Mouse (Mus musculus): ENCODE results near the gene Crhr2.

Gene Crhr2

DNA sequence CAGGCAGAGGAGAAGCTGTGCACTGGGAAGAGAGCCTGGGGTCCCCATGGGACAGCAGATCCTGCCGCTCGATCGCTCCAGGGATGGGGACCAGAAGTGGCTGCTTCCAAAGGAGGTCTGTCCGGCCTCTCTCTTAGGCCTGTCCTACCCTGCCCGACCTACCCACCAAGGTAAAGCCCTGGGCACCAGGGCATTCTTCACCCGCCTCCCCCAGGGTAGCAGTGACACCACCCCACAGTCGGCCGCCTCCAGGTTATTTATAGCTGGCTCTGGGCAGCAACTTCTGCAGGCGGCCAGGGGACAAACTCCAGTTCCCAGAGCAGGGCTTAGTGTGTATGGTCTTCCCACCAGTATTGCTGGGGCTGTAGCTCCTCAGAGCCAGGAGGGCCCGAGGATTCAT lies at the start of gene Crhr2:
Gene Crhr2 (minus strand): TSS at position 223 of the 400 bp plus-strand sequence.
- DNase-seq (ENCODE audit: low spot score): no peak

DNA sequence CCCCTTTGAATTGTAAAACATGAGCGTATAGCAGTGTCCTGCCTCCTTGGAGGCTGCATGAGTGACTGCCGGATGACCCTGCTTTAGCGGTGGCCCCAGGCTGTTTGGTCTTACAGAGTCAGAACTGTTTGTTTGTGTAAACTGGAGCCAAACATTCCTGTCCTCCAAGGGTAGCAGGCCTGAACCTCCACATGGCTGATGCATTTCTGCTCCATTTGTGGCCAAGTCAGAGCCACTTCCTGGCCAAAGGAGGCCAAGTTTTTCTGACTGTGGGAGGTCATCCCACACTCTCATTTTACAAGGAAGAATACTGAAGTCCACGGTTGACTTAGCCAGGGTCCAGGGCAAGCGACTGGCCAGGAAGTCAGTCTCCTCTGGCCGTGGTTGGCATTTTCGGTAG lies 46.7 kb upstream of the Crhr2 start:
- no peak for DNase-seq (ENCODE audit: low spot score)

DNA sequence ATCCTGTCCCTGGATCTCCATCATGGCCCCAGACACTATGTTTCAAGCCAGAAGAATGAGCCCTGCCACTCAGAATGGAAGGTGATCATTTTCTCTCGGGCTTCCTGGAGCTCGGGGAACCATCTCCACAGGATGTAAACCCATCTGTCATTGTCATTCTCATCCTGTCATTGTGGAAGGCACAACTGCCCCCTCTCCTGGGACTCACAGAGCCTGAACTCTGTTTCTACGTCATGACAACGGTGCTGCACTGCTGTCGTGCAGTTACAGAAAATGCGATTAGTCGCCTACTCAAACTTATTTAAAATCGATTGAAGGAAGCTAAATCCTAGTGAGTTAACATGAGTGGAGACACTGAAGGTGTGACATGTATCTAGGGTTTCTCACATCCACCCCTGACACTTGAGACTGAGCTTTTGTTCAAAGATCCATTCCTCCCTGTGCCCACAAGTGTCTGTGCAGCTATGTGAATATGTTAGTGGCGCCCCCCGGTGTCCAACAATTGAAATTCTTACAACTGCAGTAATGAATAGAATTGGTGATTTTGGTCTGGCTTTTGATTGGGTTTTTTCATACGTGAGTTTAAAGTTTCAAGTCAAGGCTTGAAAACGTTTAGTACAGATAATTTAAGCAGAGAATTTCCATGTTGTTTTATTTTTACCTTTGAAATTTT lies 44.4 kb upstream of the Crhr2 start:
- DNase-seq (ENCODE audit: low spot score): no peak

DNA sequence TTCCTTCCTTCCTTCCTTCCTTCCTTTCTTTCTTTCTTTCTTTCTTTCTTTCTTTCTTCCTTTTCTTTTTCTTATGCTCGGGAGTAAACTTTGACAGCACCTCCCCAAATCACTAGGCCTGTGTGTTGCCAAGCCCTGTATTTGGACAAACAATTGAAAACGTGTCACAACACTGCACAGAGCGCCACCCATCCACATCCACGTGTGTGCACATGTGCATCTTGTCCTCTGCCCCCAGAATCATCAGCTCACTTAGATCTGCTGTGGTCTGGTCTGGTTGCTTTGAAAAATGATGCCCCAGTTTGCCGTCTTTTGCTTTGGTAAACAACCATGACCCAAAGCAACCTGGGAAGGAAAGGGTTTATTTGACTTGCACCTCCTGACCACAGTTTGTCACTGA lies 43.1 kb upstream of the Crhr2 start:
- DNase-seq (ENCODE audit: low spot score): no peak

DNA sequence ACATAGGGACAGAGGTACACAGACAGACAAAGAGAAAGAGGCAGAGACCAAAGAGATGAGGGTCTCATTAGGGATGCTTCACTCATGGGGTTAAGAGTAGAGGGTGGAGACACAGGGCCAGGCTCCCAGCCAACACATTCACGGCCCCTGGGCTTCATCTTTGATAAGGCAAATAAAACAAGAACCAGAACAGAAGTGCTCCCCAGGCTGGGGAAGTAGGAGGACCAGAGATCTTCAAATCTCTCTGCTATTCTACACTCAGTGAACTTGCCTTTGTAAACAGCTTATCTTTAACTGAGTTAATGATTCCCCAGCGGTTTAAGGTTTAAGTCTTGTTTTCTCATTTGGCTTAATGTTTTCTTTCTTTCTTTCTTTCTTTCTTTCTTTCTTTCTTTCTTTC lies 42.6 kb upstream of the Crhr2 start:
- no peak for DNase-seq (ENCODE audit: low spot score)

DNA sequence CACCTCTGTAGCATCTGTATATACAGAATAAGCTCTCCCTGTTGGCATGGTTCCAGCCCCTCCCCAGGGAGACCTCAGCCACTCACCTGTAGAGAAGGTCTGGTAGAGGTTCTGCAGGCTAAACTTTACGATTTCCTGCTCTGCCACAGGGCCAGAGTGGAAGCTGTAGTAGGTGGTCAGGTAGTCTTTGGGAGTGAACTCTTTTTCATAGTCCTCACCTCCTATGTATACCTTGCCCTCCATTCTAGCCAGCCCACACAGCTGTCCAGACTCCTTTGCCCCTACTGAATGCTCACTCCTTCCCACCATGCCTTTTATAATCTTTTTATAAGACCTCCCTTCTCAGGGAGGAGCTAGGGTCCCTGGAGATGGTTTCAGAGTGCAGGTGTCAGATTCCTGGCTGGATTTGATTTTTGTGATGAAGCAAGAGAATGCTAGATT lies 41.9 kb upstream of the Crhr2 start, which contains the start of gene Inmt:
Gene Inmt (minus strand): TSS at position 303 of the 441 bp plus-strand sequence.
- no peak for DNase-seq (ENCODE audit: low spot score)

DNA sequence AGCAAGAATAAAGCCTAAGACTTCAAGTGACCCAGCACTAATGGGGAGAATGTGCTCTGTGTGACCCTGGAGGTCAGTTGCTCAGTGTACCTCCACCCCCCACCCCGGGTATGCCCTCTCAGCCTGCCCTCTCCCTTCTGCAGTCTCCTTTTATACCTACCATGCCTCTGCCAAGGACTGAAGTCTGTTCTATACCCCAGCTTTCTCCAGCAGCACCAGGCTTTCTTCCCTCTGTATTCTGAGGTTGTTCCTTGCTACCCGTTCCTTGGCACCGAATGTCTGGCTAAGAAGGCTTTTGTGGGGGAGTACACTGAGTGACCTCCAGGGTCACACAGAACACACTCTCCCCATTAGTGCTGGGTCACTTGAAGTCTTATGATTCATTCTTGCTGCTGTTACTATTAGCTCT lies 41.1 kb upstream of the Crhr2 start:
- no peak for DNase-seq (ENCODE audit: low spot score)

DNA sequence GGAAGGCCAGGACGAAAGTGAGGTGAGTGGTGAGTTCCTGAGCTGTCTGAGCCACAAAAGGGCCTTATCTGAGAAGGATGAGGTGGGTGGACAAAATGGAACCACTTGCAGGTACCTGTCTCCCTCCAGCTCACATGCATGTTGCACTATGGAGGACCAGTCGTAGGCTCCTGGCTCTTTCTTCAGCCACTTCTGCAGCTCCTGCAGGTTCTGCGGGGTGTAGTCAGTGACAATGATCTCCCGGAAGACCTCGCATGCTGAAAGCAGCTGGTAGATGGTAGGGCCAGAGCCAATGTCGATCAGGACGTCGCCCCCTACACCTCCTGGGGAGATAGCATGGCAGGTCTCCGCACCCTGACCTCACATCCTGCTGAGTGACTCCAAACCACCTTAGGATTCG lies 40.4 kb upstream of the Crhr2 start:
- no peak for DNase-seq (ENCODE audit: low spot score)

DNA sequence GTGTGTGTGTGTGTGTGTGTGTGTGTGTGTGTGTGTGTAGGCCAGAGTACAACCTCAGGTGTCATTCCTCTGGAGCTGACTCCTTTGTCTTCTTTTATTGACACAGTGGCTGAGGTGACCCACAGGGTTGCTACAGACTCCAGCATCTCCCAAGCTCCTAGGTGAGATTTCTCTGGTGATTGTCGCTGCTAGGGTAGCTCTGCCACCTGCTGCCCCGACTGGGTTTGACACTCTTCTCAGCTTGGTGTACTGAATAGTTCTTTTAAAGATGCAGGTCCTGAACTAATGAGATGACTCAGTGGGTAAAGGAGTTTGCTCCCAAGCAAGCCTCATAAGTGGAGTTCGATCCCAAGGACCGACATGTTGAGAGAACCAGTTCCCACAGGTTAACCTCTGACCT lies 38.8 kb upstream of the Crhr2 start:
- no peak for DNase-seq (ENCODE audit: low spot score)

DNA sequence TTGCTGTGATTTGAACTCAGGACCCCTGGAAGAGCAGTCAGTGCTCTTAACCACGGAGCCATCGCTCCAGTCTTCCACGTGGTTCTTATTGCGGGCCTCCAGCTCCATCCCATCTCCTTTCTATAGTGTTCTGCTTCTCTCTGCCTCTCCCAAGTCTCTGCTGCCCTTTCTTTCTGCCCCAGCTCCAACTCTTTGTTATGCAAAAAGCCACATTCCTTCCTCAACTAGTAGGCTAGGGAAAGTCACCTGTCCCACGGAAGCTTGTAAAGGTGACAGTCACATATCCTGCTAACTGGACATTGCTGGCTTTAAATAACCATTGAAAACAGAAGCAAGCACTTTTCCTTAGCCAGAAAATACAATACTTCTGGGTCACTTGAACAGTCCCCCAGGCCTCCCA lies 37.0 kb upstream of the Crhr2 start:
- DNase-seq (ENCODE audit: low spot score): no peak

DNA sequence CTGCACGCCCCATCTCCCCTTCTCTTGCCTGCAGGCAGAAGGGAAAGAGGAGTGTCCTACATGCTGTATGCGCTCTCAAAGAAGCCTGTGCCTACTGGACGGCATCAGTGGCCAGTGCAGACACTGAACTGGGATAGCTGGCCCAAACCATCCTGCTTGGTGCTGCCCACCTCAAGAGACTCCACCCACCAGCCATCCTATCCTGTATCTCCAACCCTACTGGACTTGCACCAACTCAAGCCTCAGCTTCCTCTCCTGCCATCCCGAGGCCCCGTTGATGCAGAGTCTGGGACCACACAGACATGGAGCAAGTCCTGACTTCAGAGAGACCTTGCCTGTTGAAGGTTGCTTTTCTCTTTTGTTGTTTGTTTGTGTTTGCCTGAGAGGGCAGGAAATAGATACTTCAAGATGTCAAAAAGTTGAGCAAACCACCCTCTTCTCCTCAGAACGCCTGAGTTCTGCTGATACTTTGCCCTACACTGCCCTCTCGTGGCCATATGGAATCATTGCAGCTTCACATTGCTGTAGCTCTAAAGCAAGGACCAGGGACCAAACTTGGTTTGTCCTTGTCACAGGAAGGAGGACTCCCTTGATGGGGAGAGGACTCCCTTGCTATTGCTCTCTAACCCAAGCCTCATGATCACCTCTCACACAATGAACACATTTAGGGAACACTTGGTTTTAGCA lies 34.1 kb upstream of the Crhr2 start:
- peak; percentile 70 for DNase-seq (ENCODE audit: low spot score)

DNA sequence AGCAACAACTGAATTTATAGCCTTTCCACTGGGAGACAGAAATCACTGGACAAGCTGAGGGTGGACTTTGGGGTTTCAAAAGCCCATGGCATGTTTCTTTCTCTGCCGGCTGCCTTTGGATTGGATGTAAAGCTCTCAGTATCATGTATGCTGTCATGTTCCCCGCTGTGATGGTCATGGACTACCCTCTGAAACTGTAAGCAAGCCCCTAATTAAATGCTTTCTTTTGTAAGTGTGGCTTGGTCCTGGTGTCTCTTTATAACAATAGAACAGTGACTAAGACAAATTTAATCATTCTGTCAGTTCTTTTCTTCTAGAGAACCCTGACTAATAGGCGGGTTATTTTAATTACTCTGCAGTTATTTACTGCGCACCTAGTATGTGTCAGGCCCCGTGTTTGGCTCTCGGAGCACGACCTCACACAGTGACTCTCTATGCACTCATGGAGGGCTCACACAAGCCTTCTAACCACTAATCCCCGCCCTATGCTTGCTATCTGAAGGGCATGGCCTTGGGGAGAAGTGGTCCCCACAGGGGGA lies 30.3 kb upstream of the Crhr2 start:
- DNase-seq (ENCODE audit: low spot score): no peak

DNA sequence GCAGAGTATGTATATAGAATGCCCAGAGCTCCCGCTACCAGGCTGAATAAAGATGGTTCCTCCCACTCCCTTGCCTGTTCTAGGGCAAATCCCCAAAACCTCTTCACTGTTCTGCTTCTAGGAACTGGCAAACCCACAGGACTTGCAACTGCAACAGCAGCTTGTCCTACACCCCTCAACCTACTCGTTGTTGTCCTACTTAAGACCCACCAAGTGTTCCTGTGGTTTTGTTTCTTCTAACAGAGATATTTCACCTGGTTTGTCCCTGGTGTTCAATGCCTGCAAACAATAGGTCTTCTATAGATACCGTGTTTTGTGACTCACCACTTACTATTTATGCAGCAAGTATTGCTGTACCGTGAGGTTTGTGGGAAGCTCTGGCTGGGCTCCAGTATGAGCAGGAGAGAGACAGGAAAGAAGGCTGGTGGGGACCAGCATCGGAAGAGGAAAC lies 28.5 kb upstream of the Crhr2 start:
- DNase-seq (ENCODE audit: low spot score): no peak

DNA sequence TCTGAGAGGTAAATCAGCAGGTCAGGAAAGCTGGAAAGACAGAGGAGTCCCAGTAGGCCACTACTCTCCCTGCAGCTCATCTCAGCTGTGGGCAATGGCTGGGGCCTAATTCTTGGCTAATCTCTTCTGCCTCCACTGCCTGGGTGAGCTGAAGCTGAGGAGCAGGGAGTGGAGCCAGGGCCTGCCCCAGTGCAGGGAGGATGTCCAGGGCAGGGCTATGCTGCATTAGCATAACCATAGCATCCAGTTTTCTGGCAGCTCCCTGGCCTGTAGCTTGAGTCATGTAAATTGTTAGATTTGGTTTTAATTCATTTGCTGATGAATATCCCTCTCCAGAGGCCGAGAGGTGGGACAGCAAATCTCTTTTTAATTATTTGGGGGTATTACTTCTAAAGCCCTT lies 26.4 kb upstream of the Crhr2 start:
- DNase-seq (ENCODE audit: low spot score): no peak

DNA sequence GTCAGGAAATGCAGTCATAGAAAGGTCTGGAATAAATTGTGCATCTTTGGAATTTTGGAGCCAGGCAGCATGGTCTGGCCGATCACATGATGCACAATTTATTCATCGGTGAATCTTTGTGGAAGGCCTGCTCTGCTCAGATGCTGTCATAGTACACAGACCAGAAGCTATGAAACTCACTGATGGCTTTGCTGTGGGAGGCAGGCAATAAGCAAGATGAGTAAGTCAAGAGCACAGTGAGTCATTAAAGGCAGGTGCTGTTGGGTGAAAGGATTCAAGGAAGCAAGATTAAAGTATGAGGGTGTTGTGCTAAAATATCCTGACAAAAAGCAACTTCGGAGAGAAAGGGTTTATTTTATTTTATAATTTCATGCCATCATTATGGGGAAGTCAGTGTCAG lies 19.4 kb upstream of the Crhr2 start:
- no peak for DNase-seq (ENCODE audit: low spot score)

DNA sequence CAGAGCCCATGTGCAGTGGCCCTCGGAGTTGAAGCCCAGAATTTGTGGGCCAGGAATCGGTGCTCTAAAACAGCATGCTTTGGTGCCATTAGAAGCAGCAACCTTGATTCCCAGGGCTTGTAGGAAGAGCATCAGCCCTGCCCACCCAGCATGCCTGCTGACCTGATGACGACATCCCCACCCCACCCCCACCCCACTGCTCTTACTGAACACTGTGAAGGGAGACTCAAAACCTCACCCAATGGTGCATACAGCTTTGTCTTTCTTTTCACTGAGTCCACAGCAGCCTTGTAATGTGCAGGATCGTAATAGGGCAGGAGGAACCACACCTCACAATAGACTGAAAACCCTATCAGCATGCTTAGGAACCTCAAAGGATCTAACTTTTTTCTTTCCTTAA lies 13.3 kb upstream of the Crhr2 start:
- DNase-seq (ENCODE audit: low spot score): no peak

DNA sequence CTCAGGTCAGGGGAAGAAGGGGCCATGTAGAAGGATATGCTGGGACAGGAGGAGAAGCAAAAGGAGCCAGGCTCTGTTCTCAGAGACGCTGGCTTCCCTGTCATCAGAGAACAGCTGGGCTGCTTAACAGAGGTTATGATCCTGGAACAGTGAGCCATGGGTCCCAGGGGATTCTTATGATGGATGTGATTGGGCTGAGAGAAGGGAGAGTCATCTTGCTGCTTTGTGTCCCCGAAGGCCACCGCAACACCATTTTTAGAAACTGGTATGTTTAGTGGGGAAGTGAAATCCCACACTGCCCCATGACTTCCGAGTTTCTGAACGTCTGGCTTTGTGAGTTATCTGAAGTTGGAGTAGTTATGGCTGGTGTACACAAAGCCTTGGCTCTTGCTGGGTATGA lies 12.5 kb upstream of the Crhr2 start:
- DNase-seq (ENCODE audit: low spot score): no peak

DNA sequence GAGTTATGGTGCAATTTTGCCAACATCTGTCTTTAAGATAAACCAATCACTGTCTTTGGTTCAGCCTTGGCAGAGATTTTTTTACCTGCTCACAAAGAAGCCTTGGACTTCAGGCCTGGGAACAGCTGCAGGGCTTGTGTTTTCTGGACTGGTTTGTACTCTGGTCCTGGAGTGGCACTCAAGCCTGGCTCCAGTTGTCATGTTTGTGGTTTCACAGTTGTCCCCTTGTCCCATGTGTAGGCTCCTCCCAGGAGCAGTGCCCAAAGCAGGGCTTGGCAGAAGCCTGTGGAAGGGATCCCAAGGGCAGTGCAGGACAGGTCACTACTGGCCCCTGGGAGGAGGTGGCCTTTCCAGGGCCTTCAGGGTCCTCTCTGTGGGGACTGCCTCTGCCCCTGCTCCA lies 5.5 kb upstream of the Crhr2 start:
- no peak for DNase-seq (ENCODE audit: low spot score)

DNA sequence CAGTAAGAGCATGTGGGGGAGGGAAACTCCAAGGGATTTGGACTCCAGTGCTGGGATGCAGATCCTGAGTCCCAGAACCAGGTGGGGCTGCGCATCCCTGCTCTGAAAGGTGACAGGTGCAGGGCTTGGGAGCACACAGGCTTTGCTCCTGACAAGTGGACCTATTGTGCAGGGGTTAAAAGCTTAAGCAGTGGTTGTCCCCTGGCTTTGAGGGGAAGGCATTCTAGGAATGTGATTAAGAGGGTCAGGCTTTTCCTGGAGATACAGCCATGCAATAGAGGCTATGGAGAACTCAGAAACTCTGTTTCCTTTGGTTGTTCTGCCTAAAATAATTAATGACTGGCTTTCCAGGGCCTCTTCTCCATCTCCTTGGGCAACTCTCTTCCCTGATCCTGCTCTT lies 609 bp upstream of the Crhr2 start:
- DNase-seq (ENCODE audit: low spot score): no peak

DNA sequence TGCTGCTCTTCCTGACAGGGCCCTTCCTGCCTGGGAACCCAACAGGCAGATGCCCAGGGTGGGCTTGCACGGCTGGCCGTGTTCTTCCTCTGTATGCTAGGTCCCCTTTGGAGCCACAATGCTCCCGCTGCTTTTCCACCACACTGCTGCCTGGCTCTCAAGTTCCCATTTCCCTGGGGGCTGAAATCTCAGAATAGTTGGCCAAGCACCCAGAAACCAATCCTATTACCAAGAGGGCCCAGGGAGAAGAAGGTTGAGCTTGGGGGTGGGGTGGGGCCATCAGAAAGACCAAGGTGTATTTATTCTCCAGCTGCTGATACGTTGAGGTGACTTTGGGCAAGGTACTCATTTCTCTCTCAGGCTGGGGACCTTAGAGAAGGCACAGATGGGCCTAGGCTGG lies 1.5 kb downstream of the Crhr2 start:
- no peak for DNase-seq (ENCODE audit: low spot score)

DNA sequence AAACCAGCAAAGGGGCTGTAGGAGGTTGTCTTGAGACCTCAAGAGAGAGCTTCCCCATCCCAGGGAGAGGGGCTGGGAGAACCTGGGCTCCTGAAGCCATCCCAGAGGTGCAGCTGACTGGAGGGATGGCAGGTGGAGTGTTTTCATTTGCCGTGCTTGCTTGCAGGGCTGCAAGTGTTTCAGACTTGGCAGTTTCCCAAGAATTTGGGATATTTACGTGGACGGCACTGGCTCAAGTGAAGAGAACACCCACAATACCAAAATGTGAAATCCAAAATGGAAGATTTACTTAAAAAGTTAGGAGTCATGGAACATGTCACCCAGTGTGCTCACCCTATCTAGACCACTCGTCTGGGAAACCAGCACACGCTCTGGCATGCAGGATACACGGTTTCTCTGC lies 2.2 kb downstream of the Crhr2 start:
- DNase-seq (ENCODE audit: low spot score): peak; percentile 7

DNA sequence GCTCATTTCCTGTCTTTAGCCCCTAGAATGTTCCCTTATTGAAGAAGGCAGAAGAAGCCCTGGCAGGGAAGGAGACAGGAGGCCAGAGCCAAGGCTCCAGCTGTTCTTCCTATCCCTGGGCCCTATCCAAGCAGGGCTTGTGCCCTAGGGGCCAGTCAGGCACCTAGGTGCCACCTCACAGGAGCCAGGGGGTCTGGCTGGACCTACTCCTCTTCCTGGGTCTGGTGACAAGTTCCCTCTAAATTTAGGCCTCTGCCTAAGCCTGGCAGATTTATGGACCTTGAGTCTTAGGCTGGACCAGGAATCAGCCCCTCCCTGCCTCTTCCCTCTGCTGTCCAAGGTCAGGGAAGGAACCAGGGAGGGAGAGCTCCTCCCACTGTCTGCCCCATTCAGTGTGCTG lies 4.4 kb downstream of the Crhr2 start:
- DNase-seq (ENCODE audit: low spot score): no peak

DNA sequence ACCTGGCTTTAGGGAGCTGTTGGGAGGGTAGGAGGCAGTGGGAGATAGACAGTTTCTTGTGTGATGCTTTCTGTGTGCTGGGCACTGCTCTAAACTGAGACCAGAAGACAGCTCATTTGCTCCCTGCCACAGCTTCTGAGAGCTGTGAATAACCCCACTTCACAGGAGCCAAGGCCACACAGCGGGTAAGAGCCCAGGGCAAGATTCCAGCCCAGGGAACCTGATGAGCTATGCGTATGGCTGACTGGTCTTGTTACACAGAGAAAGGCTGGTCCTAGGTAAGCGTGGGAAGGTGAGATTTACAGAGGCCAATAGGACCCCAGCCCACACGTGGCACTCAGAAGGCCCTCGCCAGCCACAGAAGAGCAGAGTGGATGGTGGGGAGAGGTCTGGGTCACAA lies 6.2 kb downstream of the Crhr2 start:
- DNase-seq (ENCODE audit: low spot score): no peak

DNA sequence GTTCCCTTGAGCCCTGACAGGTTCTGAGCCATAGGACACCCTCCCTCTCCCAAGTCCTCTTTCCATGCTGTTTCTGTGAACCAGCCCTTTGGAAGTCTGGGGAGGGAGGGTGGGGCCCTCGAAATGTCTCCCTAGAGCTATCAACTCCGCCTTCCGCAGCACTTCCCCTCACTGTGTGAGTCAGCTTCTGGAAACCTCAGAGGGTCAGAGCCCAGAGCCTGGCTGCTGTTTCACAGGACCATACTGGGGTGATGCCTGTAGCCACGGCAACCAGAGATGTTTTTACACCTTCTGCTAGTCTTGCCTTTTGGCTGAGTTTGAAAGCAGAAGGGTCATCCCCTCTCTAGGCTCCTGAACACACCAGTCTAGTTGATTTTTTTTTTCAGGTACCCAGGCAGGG lies 9.8 kb downstream of the Crhr2 start:
- no peak for DNase-seq (ENCODE audit: low spot score)
